Mouse (Mus musculus) erythroblast, embryonic 14.5 days (primary cell): ENCODE results near the gene Syce3.

Experiments
- GATA1 ChIP-seq: IDR thresholded peaks from 2 replicates; pipeline ENCODE4 v1.6.1; 2012; ENCODE audit warnings: low read length, inconsistent platforms, mixed read lengths
- TAL1 ChIP-seq: IDR thresholded peaks from 3 replicates; pipeline ENCODE4 v1.6.1; 2012; ENCODE audit warnings: low read length, inconsistent platforms, mixed read lengths

GRCm38 (mm10) chr15:89424621-89425020 lies 14.3 kb upstream of the Syce3 start:
- no peak for TF ChIP-seq GATA1
- no peak for TF ChIP-seq TAL1
